Mouse (Mus musculus) right cerebral cortex, postnatal 36 days (tissue): ENCODE results near the gene Cd3e.
"Not testable (repeated sequence)": the region's sequence is repeated elsewhere in the genome, so short reads cannot be mapped to it uniquely, and the experiment has no call there.

ENCODE experiments used
- DNase-seq, 2 experiments: peaks; one replicate each; pipeline ENCODE4 v3.0.0; 2022; ENCODE audit warnings: low spot score in 2 of 2, mixed read lengths in 1 of 2

Gene Cd3e

GRCm38 (mm10) chr9:45009180-45010078 lies at the start of gene Cd3e:
TSS of gene Cd3e (minus strand) at chr9:45009627.
- DNase-seq, result no peak

- DNase-seq, result no peak
Measured at GRCm38 (mm10) chr9:45058304-45058940, 49.0 kb upstream of the Cd3e start.

GRCm38 (mm10) chr9:45055082-45055713 lies 45.8 kb upstream of the Cd3e start, which contains the start of gene Mpzl3:
TSS of gene Mpzl3 (plus strand) at chr9:45055186.
- DNase-seq, result peak; percentile 78 to 79

GRCm38 (mm10) chr9:45050301-45050700 lies 40.9 kb upstream of the Cd3e start:
- no peak for DNase-seq

GRCm38 (mm10) chr9:45049731-45050130 lies 40.3 kb upstream of the Cd3e start:
- DNase-seq, result no peak

GRCm38 (mm10) chr9:45048511-45048910 lies 39.1 kb upstream of the Cd3e start:
- no peak for DNase-seq

- no peak for DNase-seq
Measured at GRCm38 (mm10) chr9:45046973-45047372, 37.5 kb upstream of the Cd3e start.

GRCm38 (mm10) chr9:45042947-45043346 lies 33.5 kb upstream of the Cd3e start:
- no peak for DNase-seq

GRCm38 (mm10) chr9:45042056-45042720 lies 32.8 kb upstream of the Cd3e start:
- no peak for DNase-seq

- DNase-seq, result no peak
Measured at GRCm38 (mm10) chr9:45041131-45041838, 31.9 kb upstream of the Cd3e start.

- DNase-seq, result no peak
Measured at GRCm38 (mm10) chr9:45040066-45040845, 30.8 kb upstream of the Cd3e start.

GRCm38 (mm10) chr9:45039499-45039898 lies 30.1 kb upstream of the Cd3e start, which contains the start of gene Mpzl2:
TSS of gene Mpzl2 (plus strand) at chr9:45039799.
- DNase-seq, result no peak

- DNase-seq, result not testable (repeated sequence)
Measured at GRCm38 (mm10) chr9:45037803-45038202, 28.4 kb upstream of the Cd3e start.

- DNase-seq, result no peak
Measured at GRCm38 (mm10) chr9:45034526-45034925, 25.1 kb upstream of the Cd3e start.

GRCm38 (mm10) chr9:45032261-45032660 lies 22.8 kb upstream of the Cd3e start:
- DNase-seq, result no peak

GRCm38 (mm10) chr9:45030341-45030740 lies 20.9 kb upstream of the Cd3e start:
- no peak for DNase-seq

- no peak for DNase-seq
Measured at GRCm38 (mm10) chr9:45027376-45027775, 17.9 kb upstream of the Cd3e start.

- no peak for DNase-seq
Measured at GRCm38 (mm10) chr9:45024187-45024586, 14.8 kb upstream of the Cd3e start.

GRCm38 (mm10) chr9:45023638-45024037 lies 14.2 kb upstream of the Cd3e start:
- DNase-seq, result no peak

- DNase-seq, result peak in 1 of 2 experiments; percentile 8
Measured at GRCm38 (mm10) chr9:45022800-45023199, 13.4 kb upstream of the Cd3e start.
